Mouse (Mus musculus) spleen, postnatal 36 days (tissue): ENCODE measurements around the gene Otud5.
"Not testable (repeated sequence)": the region's sequence is repeated elsewhere in the genome, so short reads cannot be mapped to it uniquely, and the experiment has no call there.

Experiments
- DNase-seq, 2 experiments: peaks; one replicate each; pipeline ENCODE4 v3.0.0; 2022; ENCODE audit warnings: low spot score in 2 of 2, mixed read lengths in 1 of 2

The Otud5 gene

DNA sequence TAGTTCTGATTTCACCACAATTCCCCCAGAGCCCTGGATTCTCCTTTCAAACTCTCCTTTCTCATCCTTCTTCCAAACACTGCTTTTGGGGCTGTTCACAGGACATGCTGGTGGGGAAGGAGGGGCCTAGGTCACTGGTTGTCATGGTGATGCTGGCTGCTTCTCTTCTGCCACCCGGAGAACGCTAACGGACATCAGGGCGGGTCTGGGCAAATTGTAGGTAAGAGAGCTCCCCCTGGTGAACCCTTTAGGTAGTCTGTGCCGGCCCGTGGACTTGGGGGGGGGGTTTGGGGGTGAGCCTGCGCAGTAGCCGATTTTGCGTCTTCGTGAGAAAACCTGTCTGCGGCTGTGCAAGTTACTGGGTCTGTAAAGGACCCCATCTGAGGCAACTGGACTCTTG is 38.7 kb downstream of the Otud5 start:
- peak; percentile 77 to 78 for DNase-seq

DNA sequence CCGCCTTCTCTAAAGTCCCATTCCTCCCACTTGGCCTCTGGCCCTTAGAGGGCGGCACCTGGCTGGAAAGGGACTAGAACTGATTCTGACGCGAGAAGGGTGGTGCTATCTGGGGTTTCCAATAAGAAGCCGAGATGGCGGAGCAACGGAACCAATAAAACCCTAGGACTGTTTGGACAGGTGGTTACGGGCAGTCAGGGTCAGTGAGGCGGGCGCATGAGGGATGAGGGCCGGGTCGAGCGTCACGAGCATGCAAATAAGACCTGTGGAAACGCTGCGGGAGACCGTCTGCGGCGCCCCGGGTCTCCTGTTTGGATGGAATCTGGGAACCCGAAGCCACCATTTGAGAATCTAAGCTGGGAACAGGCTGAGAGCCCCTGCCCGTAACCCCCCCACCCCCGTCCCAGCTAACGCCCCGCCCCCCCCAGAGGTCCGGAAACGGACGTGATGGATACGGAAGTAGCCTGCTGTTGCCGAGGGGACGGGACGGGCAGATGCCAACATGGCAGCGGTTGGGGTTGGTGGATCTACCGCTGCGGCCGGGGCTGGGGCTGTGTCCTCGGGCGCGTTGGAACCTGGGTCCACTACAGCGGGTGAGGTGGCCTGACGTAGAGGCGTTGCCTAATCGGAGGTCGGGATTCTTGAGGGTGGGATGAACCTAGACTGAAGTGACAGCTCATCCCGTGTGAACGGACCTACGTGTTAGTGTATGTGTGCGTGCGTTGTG is 42.8 kb downstream of the Otud5 start, which contains the start of gene Slc35a2:
Gene Slc35a2, plus strand, starts transcription at position 188 of the 727 bp plus-strand sequence.
- peak; percentile 81 to 84 for DNase-seq

DNA sequence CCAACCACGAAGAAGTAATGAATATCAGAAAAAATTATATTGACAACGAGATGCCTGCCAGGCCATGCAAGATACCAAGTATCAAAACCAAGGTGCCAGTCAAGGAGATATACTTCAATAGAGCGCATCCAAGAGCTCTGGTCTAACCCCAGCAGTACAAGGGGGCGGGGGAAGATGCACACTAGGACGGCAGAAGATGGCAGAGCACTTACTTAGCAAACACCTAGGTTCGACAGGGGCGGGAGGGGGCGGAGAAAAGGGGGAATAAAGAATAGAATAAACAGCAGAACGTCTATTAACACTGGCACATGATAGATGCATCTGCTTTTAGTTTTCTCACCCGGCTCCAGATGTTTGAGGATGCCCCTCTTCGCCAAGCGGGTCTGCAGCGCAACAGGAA is 57.0 kb downstream of the Otud5 start:
- peak; percentile 35 to 45 for DNase-seq

DNA sequence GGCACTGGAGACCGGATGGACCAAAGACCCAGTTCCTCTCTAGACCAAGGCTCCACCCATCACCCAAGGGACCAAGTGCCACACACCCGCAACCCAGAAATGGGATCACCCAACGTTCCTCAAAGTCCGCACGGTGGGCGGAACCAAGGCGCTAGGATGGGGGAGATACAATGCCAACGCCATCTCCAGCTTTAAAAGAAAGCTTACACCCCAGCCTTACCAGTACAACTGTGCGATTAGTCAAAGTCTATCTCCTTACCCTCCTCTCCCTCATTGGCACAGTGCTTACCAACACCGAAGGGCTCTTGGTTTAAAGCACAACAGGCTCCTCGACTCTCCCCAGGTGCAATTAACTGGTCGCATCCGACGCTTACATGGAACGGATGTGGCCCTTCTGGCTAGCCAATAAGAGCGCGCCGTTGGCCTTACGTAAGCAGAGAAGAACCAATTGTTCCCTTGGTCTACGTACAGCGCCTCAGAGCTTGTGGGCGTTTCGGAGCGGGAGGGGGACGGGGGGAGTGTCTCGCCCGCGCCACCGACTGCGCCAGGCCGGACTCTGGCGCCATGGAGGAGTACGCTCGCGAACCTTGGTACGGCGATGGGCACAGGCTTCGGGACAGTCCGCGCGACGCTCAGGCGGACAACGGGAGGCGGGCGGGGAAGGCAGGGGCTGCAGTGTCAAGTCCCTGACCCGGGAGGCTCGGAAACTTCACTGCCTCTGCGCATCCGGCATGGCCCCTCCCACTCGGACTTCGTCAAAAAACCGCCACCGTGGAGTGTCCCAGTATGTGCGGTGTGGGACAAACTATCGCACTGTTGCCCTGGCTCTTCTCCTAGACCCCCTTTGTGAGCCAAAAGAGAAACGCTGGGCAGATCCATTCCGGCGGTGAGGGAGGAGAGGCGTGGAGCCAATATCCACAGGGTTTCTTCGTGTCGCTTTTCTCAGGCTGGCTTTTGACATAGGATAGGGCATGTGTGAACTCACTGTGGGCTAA is 58.0 kb downstream of the Otud5 start, which contains the start of the genes Pqbp1 and Timm17b:
Gene Pqbp1, minus strand, starts transcription at position 390 of the 995 bp plus-strand sequence.
Gene Timm17b, plus strand, starts transcription at position 478 of the 995 bp plus-strand sequence.
- DNase-seq = peak; percentile 89 to 91

DNA sequence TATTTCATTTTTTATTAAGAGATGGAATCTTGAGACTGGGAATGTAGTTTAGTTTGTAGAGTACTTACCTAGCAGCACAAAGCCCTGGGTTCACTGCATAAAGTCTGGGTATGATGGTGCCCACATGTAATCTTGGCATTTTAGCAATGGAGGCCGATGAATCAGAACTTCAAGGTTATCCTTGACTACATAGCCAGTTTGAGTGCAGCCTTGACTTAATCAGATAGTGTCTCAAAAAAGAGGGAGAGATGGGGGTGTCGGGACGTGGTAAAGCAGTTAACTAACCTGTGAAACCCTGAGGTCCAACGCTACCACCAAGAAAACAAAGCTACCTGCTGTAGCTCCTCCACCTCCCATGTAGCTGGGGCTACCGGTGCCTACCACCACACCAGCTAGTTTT is 63.3 kb downstream of the Otud5 start:
- DNase-seq = no peak

DNA sequence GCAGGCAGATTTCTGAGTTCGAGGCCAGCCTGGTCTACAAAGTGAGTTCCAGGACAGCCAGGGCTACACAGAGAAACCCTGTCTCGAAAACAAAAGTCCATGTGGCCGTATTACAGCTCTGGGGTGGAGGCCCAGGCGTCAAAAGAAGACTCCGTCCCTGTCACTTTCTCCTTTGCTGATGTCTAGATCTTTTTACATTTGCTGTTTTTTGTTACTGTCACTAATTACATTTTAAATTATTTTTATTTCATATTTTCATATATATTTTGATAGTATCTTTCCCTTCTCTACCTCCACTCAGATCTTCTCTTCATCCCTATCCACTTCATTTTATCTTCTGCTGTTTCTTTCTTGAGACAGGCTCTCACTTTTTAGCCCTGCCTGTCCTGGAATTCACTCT is 66.6 kb downstream of the Otud5 start, which contains the start of gene Gm10491:
Gene Gm10491, minus strand, starts transcription at position 101 of the 400 bp plus-strand sequence.
- no peak for DNase-seq

DNA sequence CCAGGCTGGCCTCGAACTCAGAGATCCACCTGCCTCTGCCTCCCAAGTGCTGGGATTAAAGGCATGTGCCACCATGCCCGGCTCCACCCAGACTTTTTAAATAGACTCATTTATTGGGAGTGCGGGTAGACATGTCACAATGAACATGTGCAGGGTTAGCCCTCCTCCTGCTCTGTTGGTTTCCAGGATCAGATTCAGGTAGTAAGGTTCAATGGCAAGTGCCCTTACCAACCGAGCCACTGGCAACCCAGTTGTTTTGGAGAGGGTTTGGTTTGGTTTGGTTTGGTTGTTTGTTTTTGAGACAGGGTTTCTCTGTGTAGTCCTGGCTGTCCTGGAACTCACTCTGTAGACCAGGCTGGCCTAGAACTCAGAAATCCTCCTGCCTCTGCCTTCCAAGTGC is 68.1 kb downstream of the Otud5 start, which contains the start of gene Gm10490:
Gene Gm10490, plus strand, starts transcription at position 301 of the 400 bp plus-strand sequence.
- not testable (repeated sequence) for DNase-seq

DNA sequence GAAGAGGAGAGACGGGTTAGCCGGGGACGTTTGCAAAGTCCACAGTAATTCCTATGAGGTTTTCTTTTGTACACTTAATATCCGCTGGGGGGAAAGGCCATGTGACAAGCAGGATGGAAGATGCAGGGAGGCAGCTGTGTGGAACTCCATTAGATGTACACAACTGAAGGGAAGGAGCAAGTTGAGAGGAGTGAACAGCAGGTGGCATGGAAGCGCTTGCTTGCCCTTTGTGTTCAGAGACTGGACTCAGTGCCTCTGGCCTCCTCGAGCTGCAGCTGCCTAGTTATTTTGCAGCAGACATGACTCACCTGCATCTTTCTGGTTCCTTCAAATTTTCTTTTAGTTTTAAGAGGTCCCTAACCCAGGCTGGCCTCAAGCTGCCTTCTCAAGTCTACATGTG is 69.3 kb downstream of the Otud5 start:
- DNase-seq = no peak

DNA sequence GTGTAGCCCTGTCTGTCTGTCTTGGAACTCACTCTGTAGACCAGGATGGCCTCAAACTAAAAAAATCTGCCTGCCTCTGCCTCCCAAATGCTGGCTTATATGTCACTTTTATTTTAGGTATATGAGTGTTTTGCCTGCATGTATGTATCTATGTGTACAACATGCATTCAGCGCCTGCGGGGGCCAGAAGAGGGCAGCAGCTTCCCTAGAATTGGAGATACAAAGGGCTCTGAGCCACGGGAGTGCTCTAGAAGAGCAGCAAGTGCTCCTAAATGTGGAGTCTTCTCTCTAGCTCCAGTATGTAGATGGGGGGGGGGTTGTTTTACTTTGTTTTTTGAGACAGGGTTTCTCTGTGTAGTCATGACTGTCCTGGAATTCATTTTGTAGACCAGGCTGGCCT is 74.5 kb downstream of the Otud5 start:
- DNase-seq = peak; percentile 11 to 24

DNA sequence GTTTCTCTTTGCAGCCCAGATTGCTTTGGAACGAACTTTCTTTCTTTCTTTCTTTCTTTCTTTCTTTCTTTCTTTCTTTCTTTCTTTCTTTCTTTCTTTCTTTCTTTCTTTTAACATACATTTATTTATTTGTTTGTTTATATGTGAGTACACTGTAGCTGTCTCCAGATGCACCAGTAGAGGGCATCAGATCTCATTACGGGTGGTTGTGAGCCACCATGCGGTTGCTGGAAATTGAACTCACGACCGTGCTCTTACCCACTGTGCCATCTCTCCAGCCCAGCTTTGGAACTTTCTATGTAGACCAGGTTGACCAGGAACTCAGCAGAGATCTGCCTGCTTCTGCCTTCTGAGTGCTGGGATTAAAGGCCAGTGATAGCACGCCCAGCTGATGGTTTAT is 76.8 kb downstream of the Otud5 start:
- not testable (repeated sequence) for DNase-seq

DNA sequence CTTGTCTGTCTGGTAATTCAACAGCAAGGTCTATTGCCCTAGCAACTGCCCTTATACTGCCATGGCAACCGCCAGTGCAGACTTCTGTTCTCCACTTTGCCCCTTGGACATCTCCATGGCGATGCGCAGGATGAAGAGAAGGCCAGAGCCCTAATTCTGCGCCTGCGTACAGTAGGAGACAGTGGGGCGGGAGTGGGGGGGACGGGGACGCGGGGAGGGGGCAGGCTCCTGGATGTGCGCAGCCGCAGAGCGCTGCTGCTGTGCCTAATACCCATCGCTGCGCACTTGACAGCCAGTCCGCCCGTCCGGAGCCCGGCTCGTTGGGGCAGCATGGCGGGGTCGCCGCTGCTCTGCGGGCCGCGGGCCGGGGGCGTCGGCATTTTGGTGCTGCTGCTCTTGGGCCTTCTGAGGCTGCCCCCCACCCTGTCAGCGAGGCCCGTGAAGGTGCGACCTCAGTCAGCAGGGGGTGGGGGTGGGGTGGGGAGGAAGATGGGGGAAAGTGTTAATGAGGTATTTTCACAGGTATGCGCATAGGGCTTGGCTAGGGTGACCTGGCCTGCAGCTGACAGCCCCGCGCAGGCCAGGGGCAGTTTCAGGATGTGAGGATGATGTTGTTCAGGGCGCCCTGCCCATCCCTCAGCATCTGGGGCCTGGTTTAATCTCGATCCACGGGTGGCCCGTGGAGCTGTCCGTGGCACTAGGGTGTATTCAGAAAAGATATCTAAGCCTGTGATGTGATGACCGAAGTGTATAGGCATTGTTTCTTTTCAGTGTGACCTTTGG is 78.6 kb downstream of the Otud5 start, which contains the start of gene Pcsk1n:
Gene Pcsk1n, plus strand, starts transcription at position 222 of the 783 bp plus-strand sequence.
- DNase-seq = no peak

DNA sequence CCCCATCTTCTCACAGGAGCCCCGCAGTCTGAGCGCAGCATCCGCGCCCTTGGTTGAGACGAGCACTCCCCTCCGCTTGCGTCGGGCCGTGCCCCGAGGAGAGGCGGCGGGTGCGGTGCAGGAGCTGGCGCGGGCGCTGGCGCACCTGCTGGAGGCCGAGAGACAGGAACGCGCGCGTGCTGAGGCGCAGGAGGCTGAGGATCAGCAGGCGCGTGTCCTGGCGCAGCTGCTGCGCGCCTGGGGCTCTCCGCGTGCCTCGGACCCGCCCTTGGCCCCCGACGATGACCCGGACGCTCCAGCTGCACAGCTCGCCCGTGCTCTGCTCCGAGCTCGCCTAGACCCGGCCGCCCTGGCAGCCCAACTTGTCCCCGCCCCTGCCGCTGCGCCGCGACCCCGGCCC is 80.9 kb downstream of the Otud5 start:
- DNase-seq = no peak
